Mouse (Mus musculus): ENCODE measurements at regions not wholly inside any gene's neighbourhood (a gene's known extent, or its start where the extent isn't known, plus 50 kb on each side); places are given as distances from the start of the nearest gene placed in this dataset.

GRCm38 (mm10) chr8:39954497-39954896 is 720.4 kb upstream of the Adam24 start:
- TF ChIP-seq CTCF (IDR thresholded peaks at IDR 0.05; ENCODE audit: control insufficient read depth, insufficient read depth, insufficient replicate concordance, low read depth, low read length) (no peak), POLR2A (IDR thresholded peaks at IDR 0.05; ENCODE audit: control insufficient read depth, low read depth, low read length) (no peak)

Data from testis, adult 2 months (tissue).